In genomic region chr11:61074646-61075317, GRCm38 (mm10) we compare ENCODE assay signal across 25 mouse cellular contexts. TPM values are rescaled to one million over a fixed set of nuclear protein-coding genes. Genes with fewer than 3 reads are reported as not detected.
DNase-seq lines count a peak whose midpoint lies in the region; ATAC-seq and TF ChIP-seq lines count a peak whose summit lies in the region.
"Had no signal": no experiment of that assay in that cellular context is flagged by ENCODE, and none has a peak within 500 bp of the region (broad histone marks: within the 10 kb centered on the region; RNA-seq: fewer than 3 reads in every experiment).

No protein-coding gene starts in this region.

- no peak for ATAC-seq in liver, embryonic 11.5 days (replicated peaks; ENCODE audit: low FRiP score)
- ATAC-seq in liver, embryonic 16.5 days (ENCODE audit: low read depth), result peak; percentile 19; the same call in 1 of the 2 replicates
- no peak for ATAC-seq in hindbrain, embryonic 14.5 days (ENCODE audit: low FRiP score)
- ATAC-seq: hindbrain, embryonic 16.5 days had no signal

- H3K27me3 ChIP-seq in liver, embryonic 11.5 days (replicated peaks; ENCODE audit: control insufficient read depth, insufficient read depth, low read length), result no peaks in the 10 kb centered on the region
- H3K27me3 ChIP-seq in liver, embryonic 16.5 days (ENCODE audit: control insufficient read depth, insufficient read depth, low read depth, low read length), result no peaks in the 10 kb centered on the region
- no peaks in the 10 kb centered on the region for H3K27me3 ChIP-seq in hindbrain, embryonic 14.5 days (ENCODE audit: control insufficient read depth, insufficient read depth, low read length)
- H3K27me3 ChIP-seq: forebrain, embryonic 12.5 days; lung, embryonic 15.5 days; neural tube, embryonic 15.5 days had no signal

- no peaks in the 10 kb centered on the region for H3K36me3 ChIP-seq in liver, embryonic 11.5 days (ENCODE audit: control insufficient read depth, insufficient read depth, low read length)
- H3K36me3 ChIP-seq in liver, embryonic 16.5 days (ENCODE audit: control insufficient read depth, insufficient read depth), result no peaks in the 10 kb centered on the region
- H3K36me3 ChIP-seq in hindbrain, embryonic 14.5 days (replicated peaks; ENCODE audit: control insufficient read depth, insufficient read depth), result no peaks in the 10 kb centered on the region
- H3K36me3 ChIP-seq: forebrain, embryonic 12.5 days; heart, embryonic 15.5 days; lung, embryonic 15.5 days; midbrain, embryonic 10.5 days; neural tube, embryonic 15.5 days had no signal

- peaks cover 12% of the 10 kb centered on the region for H3K4me1 ChIP-seq in liver, embryonic 11.5 days (replicated peaks; ENCODE audit: control insufficient read depth, insufficient read depth, low read length)
- peaks cover 39% of the 10 kb centered on the region for H3K4me1 ChIP-seq in liver, embryonic 16.5 days (ENCODE audit: control insufficient read depth, low read depth, low read length)
- no peaks in the 10 kb centered on the region for H3K4me1 ChIP-seq in hindbrain, embryonic 14.5 days (replicated peaks; ENCODE audit: control insufficient read depth, insufficient read depth, low read length)
- H3K4me1 ChIP-seq: lung, embryonic 15.5 days; neural tube, embryonic 15.5 days had no signal

- no peak for DNase-seq in gastrocnemius, adult 2 months
- DNase-seq in gastrocnemius, adult 8-10 months (ENCODE audit: low spot score in 2 of 2), result no peak
- DNase-seq in liver, embryonic 11.5 days (ENCODE audit: low spot score), result no peak
- no peak for DNase-seq in liver
- no peak for DNase-seq in cerebellum, postnatal 14 days
- no peak for DNase-seq in frontal cortex, adult 2 months (ENCODE audit: extremely low spot score in 1 of 2, low spot score in 1 of 2)
- DNase-seq in hindbrain, embryonic 14.5 days (ENCODE audit: low spot score), result no peak
- DNase-seq: adrenal gland, postnatal 10 days; cerebellum, adult 8-10 months; heart, adult 18-20 months; kidney, adult 18-20 months; kidney, postnatal 4 days; thymus, adult 2 months had no signal

- TF ChIP-seq CTCF in gastrocnemius, adult 2 months (IDR thresholded peaks at IDR 0.05), result no peak

- H3K9me3 ChIP-seq in liver, embryonic 11.5 days (ENCODE audit: control insufficient read depth, low read length), result no peaks in the 10 kb centered on the region
- H3K9me3 ChIP-seq in liver, embryonic 16.5 days (replicated peaks; ENCODE audit: control insufficient read depth, low read length), result no peaks in the 10 kb centered on the region
- H3K9me3 ChIP-seq in hindbrain, embryonic 14.5 days (ENCODE audit: control insufficient read depth, low read length), result no peaks in the 10 kb centered on the region
- H3K9me3 ChIP-seq: forebrain, embryonic 12.5 days; heart, embryonic 15.5 days; lung, embryonic 15.5 days; midbrain, embryonic 10.5 days; neural tube, embryonic 15.5 days had no signal

- intact Hi-C loops in gastrocnemius, adult 2 months (cut with DNase I), result no loop called here

- H3K4me3 ChIP-seq in gastrocnemius, adult 2 months, result no peak overlapping the region
- no peak overlapping the region for H3K4me3 ChIP-seq in liver, embryonic 11.5 days (ENCODE audit: low read depth, low read length)
- H3K4me3 ChIP-seq in liver, embryonic 16.5 days (ENCODE audit: low read depth, low read length), result 0 out of 2 replicates have a peak overlapping the region, but pooled peaks have one; percentile 10
- H3K4me3 ChIP-seq in hindbrain, embryonic 14.5 days (replicated peaks; ENCODE audit: low read length), result no peak overlapping the region
- H3K4me3 ChIP-seq: forebrain, embryonic 12.5 days; heart, embryonic 15.5 days; left cerebral cortex, adult 2 months; lung, embryonic 15.5 days; midbrain, embryonic 10.5 days; neural tube, embryonic 15.5 days had no signal

- H3K9ac ChIP-seq in liver, embryonic 11.5 days (ENCODE audit: low read depth, low read length), result no peak overlapping the region
- peak overlapping the region; percentile 1 for H3K9ac ChIP-seq in liver, embryonic 16.5 days (ENCODE audit: low read depth, low read length)
- no peak overlapping the region for H3K9ac ChIP-seq in hindbrain, embryonic 14.5 days
- H3K9ac ChIP-seq: forebrain, embryonic 12.5 days; heart, embryonic 15.5 days; lung, embryonic 15.5 days; neural tube, embryonic 15.5 days had no signal

- H3K27ac ChIP-seq in gastrocnemius, adult 2 months, result peak overlapping the region; percentile 32; the same call in 1 of the 2 replicates
- peak overlapping the region; percentile 8; the same call in 1 of the 2 replicates for H3K27ac ChIP-seq in liver, embryonic 11.5 days (ENCODE audit: low read depth, low read length)
- H3K27ac ChIP-seq in liver, embryonic 16.5 days (ENCODE audit: low read length), result peak overlapping the region; percentile 81
- no peak overlapping the region for H3K27ac ChIP-seq in hindbrain, embryonic 14.5 days
- H3K27ac ChIP-seq: forebrain, embryonic 12.5 days; heart, embryonic 15.5 days; left cerebral cortex, adult 2 months; lung, embryonic 15.5 days; macrophage; midbrain, embryonic 10.5 days; neural tube, embryonic 15.5 days; stomach, postnatal 0 days had no signal

- WGBS in liver, embryonic 11.5 days, result 75% methylated on average over 5 of the region's 5 CpGs
- WGBS in liver, embryonic 16.5 days (ENCODE audit: insufficient replicate concordance), result 56% methylated on average over 5 of the region's 5 CpGs
- WGBS in hindbrain, embryonic 14.5 days, result 95% methylated on average over 5 of the region's 5 CpGs

- peak overlapping the region; percentile 34; the same call in 1 of the 2 replicates for H3K4me2 ChIP-seq in liver, embryonic 11.5 days
- H3K4me2 ChIP-seq in liver, embryonic 16.5 days (ENCODE audit: low read depth, low read length), result peak overlapping the region; percentile 45
- no peak overlapping the region for H3K4me2 ChIP-seq in hindbrain, embryonic 14.5 days (replicated peaks)
- H3K4me2 ChIP-seq: forebrain, embryonic 12.5 days; heart, embryonic 15.5 days; lung, embryonic 15.5 days; neural tube, embryonic 15.5 days had no signal

RNA-seq across cellular contexts. Expression of gene Tnfrsf13b, which starts 51.8 kb away (rescaled TPM):
- total RNA-seq in gastrocnemius, adult 2 months (2021), result under 1 TPM; 0.13 to 0.22 TPM
- under 1 TPM in 3 of 4 experiments, not detected in 1; 0.19 to 0.29 (median 0.19) TPM for total RNA-seq in gastrocnemius, adult 8-10 months (2022)
- 5.9 and 6.2 TPM in 2 replicates for polyA plus RNA-seq in liver, embryonic 11.5 days (2014; fragmentation: Nextera tagmentation; extraction: Ambion mirVana)
- polyA plus RNA-seq in liver, embryonic 16.5 days (2015; fragmentation: Nextera tagmentation; extraction: Ambion mirVana), result 4.0 and 4.8 TPM in 2 replicates
- 2.6 and 3.6 TPM in 2 replicates for polyA plus RNA-seq in frontal cortex, adult 2 months (2012; rRNA removed)
- polyA plus RNA-seq in hindbrain, embryonic 14.5 days (2014; fragmentation: Nextera tagmentation; extraction: Ambion mirVana), result 0.96 and 1.1 TPM in 2 replicates

RNA-seq across cellular contexts. Expression of gene Kcnj12, which starts 52.4 kb away (rescaled TPM):
- total RNA-seq in gastrocnemius, adult 2 months (2021), result 10 to 100 TPM; 50.4 to 65.8 TPM
- 10 to 100 TPM; 59.6 to 63.8 (median 62.0) TPM for total RNA-seq in gastrocnemius, adult 8-10 months (2022)
- not detected in 2 replicates for polyA plus RNA-seq in liver, embryonic 11.5 days (2014; fragmentation: Nextera tagmentation; extraction: Ambion mirVana)
- 0.04 TPM in 1 of 2 replicates, not detected in the other for polyA plus RNA-seq in liver, embryonic 16.5 days (2015; fragmentation: Nextera tagmentation; extraction: Ambion mirVana)
- 17.8 and 19.5 TPM in 2 replicates for polyA plus RNA-seq in frontal cortex, adult 2 months (2012; rRNA removed)
- 3.3 and 4.3 TPM in 2 replicates for polyA plus RNA-seq in hindbrain, embryonic 14.5 days (2014; fragmentation: Nextera tagmentation; extraction: Ambion mirVana)
- total RNA-seq: common myeloid progenitor, adult 5-6 weeks; hematopoietic stem cell, adult 5-6 weeks had no signal
- polyA plus RNA-seq: macrophage had no signal
